Mouse (Mus musculus) lung, embryonic 15.5 days (tissue): Measurements from ENCODE around the gene C1qbp. TPM values are rescaled to one million over a fixed set of nuclear protein-coding genes. Genes with fewer than 3 reads are reported as not detected.

ENCODE experiments used
- ATAC-seq: fragments of 200-750 bp; cut with Nextera tagmentation; 2 replicates; pipeline ENCODE4 v1.8.0; 2017; ENCODE audit warnings: moderate number of reproducible peaks, borderline replicate concordance; ENCODE audit not compliant: low FRiP score, low TSS enrichment; ENCODE audit errors: extremely low read depth
- H3K27ac ChIP-seq: fragments of 300-500 bp; sonication (generic); 2 replicates; pipeline ENCODE4 v1.5.1; 2015; ENCODE audit warnings: moderate library complexity, mild to moderate bottlenecking, inconsistent platforms
- H3K27me3 ChIP-seq: fragments of 300-500 bp; sonication (generic); 2 replicates; pipeline ENCODE4 v1.6.1; 2015; ENCODE audit warnings: inconsistent platforms
- H3K36me3 ChIP-seq: fragments of 300-500 bp; sonication (generic); 2 replicates; pipeline ENCODE4 v1.6.1; 2015; ENCODE audit warnings: inconsistent platforms
- H3K4me1 ChIP-seq: fragments of 300-500 bp; sonication (generic); 2 replicates; pipeline ENCODE4 v1.6.1; 2015; ENCODE audit warnings: inconsistent platforms
- H3K4me2 ChIP-seq: fragments of 300-500 bp; sonication (generic); 2 replicates; pipeline ENCODE4 v1.6.1; 2015; ENCODE audit warnings: inconsistent platforms, mild to moderate bottlenecking, moderate library complexity
- H3K4me3 ChIP-seq: fragments of 300-500 bp; sonication (generic); 2 replicates; pipeline ENCODE4 v1.5.1; 2015; ENCODE audit warnings: mild to moderate bottlenecking, inconsistent platforms
- H3K9ac ChIP-seq: fragments of 300-500 bp; sonication (generic); 2 replicates; pipeline ENCODE4 v1.6.1; 2015; ENCODE audit warnings: inconsistent platforms
- H3K9me3 ChIP-seq: fragments of 300-500 bp; sonication (generic); 2 replicates; pipeline ENCODE4 v1.6.1; 2016; ENCODE audit warnings: inconsistent platforms
- WGBS: fragments of 180-500 bp; shearing (Covaris S2); methylation state at CpG from one replicate; pipeline ENCODE4 v1.1.7; 2015; 5-methylcytosine and 5-hydroxymethylcytosine counted together
- polyA plus RNA-seq: library from polyadenylated mRNA; unstranded; fragments of >200 nt; fragmentation: Nextera tagmentation; extraction: Ambion mirVana; gene quantifications from 2 replicates; pipeline ENCODE4 v1.2.1, GENCODE M21; 2015

Gene C1qbp
- polyA plus RNA-seq, 1 experiment from 2014 or later, result 220 TPM

DNA sequence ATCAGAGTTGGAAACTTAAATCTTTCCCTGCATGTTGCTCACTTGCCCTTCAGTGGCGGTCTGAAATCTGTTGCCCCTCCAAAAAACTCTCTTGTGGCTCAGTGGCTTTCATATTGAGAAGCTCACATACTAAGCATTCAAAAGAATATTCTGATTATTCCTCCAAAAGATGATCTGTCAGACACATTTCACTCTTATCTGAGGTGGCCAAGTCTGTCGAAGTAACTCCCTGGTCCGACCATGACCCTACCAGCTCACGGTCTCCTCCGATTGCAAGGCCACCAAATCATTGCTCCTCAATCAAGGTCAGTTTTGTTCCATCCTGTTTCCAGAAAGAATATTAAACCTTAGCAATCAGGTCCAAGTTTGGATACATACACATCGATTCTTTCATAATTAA, 24.2 kb upstream of the C1qbp start:
- H3K27ac ChIP-seq, result no peak overlapping the region
- WGBS, result 92% methylated on average over 6 of the region's 6 CpGs
- no peak overlapping the region for H3K9ac ChIP-seq
- H3K36me3 ChIP-seq, result peaks cover 44% of the 10 kb centered on the region
- peaks cover 16% of the 10 kb centered on the region for H3K4me1 ChIP-seq
- no peak overlapping the region for H3K4me2 ChIP-seq
- no peaks in the 10 kb centered on the region for H3K9me3 ChIP-seq
- H3K4me3 ChIP-seq, result no peak overlapping the region
- ATAC-seq, result no peak
- H3K27me3 ChIP-seq, result no peaks in the 10 kb centered on the region

DNA sequence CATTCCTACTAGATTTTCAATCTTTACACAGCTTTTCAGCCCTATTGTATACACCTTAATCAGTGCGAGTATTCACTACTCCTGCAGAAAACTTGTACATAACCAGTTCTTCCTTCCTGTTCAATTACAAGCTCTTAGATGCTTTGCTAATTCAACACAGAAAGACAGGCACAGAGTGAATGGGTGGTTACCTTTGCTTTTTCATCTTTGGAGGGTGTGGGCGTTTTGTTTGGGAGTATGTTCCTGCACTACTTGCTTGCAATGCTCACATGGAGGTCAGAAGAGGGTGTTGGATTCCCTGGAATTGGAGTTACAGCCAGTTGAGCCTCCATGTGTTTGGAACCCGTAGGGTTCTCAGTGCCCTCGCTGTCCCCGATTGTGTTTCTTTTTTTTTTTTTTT, 22.2 kb upstream of the C1qbp start:
- peaks cover 32% of the 10 kb centered on the region for H3K36me3 ChIP-seq
- H3K27ac ChIP-seq, result 0 out of 2 replicates have a peak overlapping the region, but pooled peaks have one; percentile 2
- H3K4me3 ChIP-seq, result peak overlapping the region; percentile 94
- no peaks in the 10 kb centered on the region for H3K9me3 ChIP-seq
- H3K27me3 ChIP-seq, result no peaks in the 10 kb centered on the region
- peak overlapping the region; percentile 50 for H3K4me2 ChIP-seq
- 53% methylated on average over 5 of the region's 5 CpGs for WGBS
- no peak for ATAC-seq
- H3K9ac ChIP-seq, result peak overlapping the region; percentile 25; the same call in 1 of the 2 replicates
- peaks cover 16% of the 10 kb centered on the region for H3K4me1 ChIP-seq

DNA sequence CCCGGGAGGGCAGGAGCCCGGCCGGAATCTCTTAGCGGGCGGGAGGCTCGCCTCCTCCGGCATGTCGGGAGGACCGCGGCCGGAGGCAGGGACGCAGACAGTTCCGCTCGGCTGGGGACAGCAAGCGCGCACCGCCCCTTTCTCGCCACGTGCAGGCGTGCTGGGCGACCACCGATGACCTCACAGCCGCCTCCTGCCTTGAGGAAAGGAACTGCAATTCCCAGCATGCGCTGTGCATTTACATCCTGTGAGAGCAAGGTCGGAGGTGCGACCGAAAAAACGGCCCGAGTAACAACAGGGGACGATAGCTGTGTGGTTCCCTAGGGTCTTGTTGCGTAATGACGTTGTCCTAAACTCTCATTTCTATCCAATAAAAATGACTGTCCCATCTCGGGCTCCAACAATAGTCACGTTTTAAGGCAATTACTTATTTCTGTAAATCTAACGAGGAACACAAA, 21.5 kb upstream of the C1qbp start, which contains the start of gene Dhx33:
Dhx33 (minus strand) TSS at position 122 of the 458 bp plus-strand sequence.
- ATAC-seq, result peak; percentile 99
- WGBS, result under 1% methylated on average over 35 of the region's 35 CpGs

DNA sequence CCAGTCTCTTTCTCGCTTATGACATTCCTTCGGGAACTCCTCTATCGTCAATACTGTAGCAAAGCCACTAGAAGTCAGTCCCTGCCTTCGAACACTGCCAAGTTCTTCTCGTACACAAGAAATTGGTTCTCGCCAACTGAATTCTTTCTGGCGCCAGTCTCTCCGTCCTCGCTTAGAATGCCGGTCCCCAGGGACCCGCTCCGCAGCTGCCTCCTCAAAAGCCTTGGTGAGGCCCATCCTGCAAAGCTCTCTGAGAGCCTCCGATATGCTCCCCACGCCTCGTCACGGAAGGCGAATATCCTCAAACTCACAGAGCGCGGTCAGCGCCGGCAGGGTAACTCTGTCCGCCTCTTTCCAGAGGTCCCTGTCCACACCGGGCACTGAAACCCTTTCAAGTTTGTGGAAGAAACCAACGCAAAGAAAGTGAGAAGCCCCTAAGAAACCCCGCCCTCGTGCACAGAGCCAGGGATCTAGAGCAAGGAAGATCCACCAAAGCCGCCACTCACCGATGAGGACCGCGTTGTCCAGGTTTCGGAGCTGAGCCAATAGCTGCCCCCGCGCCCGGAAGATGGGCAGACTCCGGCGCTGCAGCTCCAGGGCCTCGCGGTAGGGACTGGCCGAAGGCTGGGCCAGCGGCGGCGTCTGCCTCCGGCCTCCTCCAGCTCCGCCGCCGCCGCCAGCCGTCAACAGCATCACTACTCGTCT, 20.9 kb upstream of the C1qbp start:
- peak overlapping the region; percentile 94 for H3K4me3 ChIP-seq
- peak overlapping the region; percentile 76 for H3K9ac ChIP-seq
- WGBS, result under 1% methylated on average over 49 of the region's 49 CpGs
- peaks cover 16% of the 10 kb centered on the region for H3K4me1 ChIP-seq
- peaks cover 32% of the 10 kb centered on the region for H3K36me3 ChIP-seq
- H3K4me2 ChIP-seq, result peak overlapping the region; percentile 86
- H3K9me3 ChIP-seq, result no peaks in the 10 kb centered on the region
- H3K27me3 ChIP-seq, result no peaks in the 10 kb centered on the region
- peak; percentile 82 for ATAC-seq
- H3K27ac ChIP-seq, result peak overlapping the region; percentile 78

More for the DNA sequence above, 21.5 kb upstream of the C1qbp start, which contains the start of gene Dhx33:
- Histone ChIP-seq H3K9me3 (no peaks in the 10 kb centered on the region), H3K4me3 (peak within 1 kb of the TSS; percentile 94), H3K27ac (peak within 1 kb of the TSS; percentile 78), H3K36me3 (peaks cover 31% of the 10 kb centered on the region), H3K4me2 (peak within 1 kb of the TSS; percentile 86), H3K4me1 (peaks cover 16% of the 10 kb centered on the region), H3K9ac (peak within 1 kb of the TSS; percentile 76), H3K27me3 (no peaks in the 10 kb centered on the region)

DNA sequence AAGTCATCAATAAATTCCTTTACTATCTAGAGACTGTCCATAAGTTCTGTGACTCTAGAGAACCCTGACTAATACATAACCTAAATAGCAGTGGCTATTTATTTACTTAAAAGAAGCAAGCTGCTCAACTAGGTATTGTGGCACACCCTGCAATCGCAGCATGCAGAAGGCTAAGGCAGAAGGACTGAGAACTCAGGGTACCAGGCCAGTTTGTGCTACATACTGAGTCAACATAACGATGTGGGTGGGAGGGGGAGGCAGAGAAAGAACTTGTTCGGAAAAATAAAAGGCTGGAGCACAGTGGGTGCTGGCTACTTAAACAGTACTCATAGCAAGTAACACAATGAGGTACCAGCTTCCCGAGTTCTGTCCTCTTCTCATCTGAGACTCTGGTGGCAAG, 18.3 kb upstream of the C1qbp start:
- 84% methylated on average over 4 of the region's 4 CpGs for WGBS
- Histone ChIP-seq H3K4me3 (no peak overlapping the region), H3K27ac (no peak overlapping the region), H3K4me1 (peaks cover 16% of the 10 kb centered on the region), H3K36me3 (peaks cover 39% of the 10 kb centered on the region), H3K4me2 (no peak overlapping the region), H3K27me3 (no peaks in the 10 kb centered on the region), H3K9me3 (no peaks in the 10 kb centered on the region), H3K9ac (no peak overlapping the region)
- ATAC-seq, result no peak

DNA sequence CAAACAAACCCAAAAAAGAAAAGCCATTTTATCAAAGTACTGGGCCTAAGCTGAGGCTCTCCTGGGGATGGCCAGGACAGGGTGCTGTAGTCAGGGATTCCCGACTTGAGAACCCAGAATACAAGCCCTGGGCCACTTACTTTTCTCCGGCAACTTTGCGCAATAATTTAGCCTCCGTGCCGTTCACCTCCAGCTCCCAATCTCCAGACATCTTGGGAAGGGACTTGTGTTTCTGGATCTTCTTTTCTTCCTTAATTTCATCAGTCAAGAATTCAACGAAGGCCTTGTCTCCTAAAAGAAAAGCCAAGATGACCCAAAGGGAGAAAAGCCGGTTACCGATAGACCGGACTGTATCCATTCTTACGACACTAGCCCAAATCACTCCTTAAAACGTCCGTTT, 796 bp downstream of the C1qbp start:
- peaks cover 63% of the 10 kb centered on the region for H3K36me3 ChIP-seq
- 5% methylated on average over 12 of the region's 12 CpGs for WGBS
- H3K4me2 ChIP-seq, result peak overlapping the region; percentile 64
- peak overlapping the region; percentile 79 for H3K9ac ChIP-seq
- H3K27ac ChIP-seq, result no peak overlapping the region
- H3K9me3 ChIP-seq, result no peaks in the 10 kb centered on the region
- H3K4me3 ChIP-seq, result peak overlapping the region; percentile 77
- H3K4me1 ChIP-seq, result peaks cover 12% of the 10 kb centered on the region
- no peak for ATAC-seq
- H3K27me3 ChIP-seq, result no peaks in the 10 kb centered on the region

DNA sequence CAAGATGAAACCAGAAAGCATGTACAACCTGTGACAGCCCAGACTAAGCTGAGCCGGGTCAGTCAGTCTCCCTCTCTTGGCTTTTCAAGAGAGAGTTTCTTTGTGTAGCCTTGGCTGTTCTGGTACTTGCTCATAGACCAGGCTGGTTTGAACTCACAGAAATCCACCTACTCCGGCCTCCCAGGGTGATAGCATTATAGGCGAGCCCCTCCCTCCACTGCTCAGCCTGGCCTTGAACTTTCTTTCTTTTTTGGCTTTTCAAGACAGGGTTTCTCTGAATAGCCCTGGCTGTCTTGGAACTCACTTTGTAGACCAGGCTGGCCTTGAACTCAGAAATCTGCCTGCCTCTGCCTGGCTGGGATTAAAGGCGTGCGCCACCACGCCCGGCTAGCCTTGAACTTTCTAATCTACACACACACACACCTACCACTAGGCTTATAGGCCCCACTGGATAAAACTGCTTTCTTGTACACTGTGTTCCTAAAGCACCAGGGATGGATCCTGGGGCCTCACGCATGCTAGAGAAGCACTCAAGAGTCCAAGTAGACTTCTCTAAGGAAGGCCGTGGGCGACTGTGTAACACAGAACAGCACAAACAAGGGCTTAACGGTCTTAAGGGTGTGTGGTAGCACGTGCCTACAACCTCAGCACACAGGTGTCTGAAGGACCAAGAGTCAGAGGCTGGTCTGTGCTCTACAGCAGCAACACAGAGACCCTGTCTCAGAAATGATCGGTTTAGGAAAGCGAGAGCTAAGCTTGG, 1.9 kb downstream of the C1qbp start:
- no peak overlapping the region for H3K27ac ChIP-seq
- H3K27me3 ChIP-seq, result no peaks in the 10 kb centered on the region
- ATAC-seq, result no peak
- no peak overlapping the region for H3K9ac ChIP-seq
- H3K4me3 ChIP-seq, result no peak overlapping the region
- no peak overlapping the region; the same call in 1 of the 2 replicates for H3K4me2 ChIP-seq
- H3K9me3 ChIP-seq, result no peaks in the 10 kb centered on the region
- peaks cover 12% of the 10 kb centered on the region for H3K4me1 ChIP-seq
- WGBS, result 88% methylated on average over 14 of the region's 14 CpGs
- peaks cover 64% of the 10 kb centered on the region for H3K36me3 ChIP-seq

DNA sequence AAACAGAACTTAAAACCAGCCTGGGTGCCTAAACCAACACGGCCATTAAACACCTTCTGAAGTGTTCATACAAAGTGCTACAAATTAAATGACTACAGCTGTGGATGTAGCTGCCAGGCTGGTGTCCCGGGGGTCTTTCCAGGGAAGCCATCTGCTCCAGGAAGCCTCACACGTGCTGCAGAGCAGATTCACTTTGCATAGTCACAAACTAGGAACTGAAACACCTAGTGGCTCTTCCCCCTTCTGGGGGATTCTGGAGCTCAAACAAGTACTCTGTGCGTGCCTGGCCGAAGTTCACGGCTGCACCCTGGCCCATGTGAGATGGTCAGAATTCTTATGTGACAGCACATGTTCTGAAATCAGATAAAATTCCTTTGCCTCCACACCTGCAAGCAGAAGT, 2.6 kb downstream of the C1qbp start:
- no peaks in the 10 kb centered on the region for H3K9me3 ChIP-seq
- no peak overlapping the region for H3K4me3 ChIP-seq
- no peak overlapping the region for H3K9ac ChIP-seq
- no peak overlapping the region for H3K4me2 ChIP-seq
- peaks cover 64% of the 10 kb centered on the region for H3K36me3 ChIP-seq
- peaks cover 12% of the 10 kb centered on the region for H3K4me1 ChIP-seq
- ATAC-seq, result no peak
- no peaks in the 10 kb centered on the region for H3K27me3 ChIP-seq
- H3K27ac ChIP-seq, result no peak overlapping the region
- WGBS, result 88% methylated on average over 6 of the region's 6 CpGs

DNA sequence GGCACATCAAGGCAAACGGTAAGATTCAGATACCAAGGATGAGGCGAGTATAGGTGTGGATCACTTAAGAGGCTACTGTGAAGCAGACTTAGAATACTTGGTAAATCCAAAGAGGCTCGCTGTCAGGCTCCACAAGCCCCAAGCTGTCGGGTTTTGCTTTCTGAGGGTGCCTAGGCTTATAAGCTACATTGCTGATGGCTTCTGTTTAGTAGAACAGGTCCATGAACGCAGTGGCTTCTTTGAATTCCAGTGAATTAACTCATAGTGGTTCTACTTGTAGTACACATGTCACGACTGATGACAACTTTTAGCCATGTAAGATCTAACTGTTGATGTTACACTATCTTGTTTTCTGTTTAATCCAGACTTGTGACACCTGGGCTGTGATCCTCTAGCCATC, 5.5 kb downstream of the C1qbp start:
- no peak overlapping the region for H3K4me2 ChIP-seq
- no peaks in the 10 kb centered on the region for H3K27me3 ChIP-seq
- no peaks in the 10 kb centered on the region for H3K9me3 ChIP-seq
- peaks cover 72% of the 10 kb centered on the region for H3K36me3 ChIP-seq
- WGBS, result 85% methylated on average over 6 of the region's 6 CpGs
- H3K27ac ChIP-seq, result no peak overlapping the region
- ATAC-seq, result no peak
- H3K4me1 ChIP-seq, result peaks cover 12% of the 10 kb centered on the region
- H3K4me3 ChIP-seq, result no peak overlapping the region
- H3K9ac ChIP-seq, result no peak overlapping the region

DNA sequence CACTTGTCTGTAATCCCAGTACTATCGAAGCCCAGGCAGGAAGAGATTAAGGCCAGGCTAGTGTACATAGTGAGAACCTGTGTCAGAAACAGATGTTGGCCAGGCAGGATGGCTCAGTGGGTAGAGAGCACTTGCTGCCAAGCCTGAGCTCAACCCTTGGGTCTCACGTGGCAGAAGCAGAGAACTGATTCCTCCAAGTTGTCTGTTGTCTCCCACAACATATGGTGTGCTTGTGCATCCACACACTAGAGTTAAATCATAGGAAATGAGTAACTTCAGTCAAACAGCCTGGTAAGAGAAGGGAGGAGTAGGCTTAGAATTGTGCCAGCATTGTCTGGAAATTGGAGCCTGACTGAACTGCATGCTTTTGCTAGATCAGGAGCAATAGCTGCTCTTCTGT, 7.6 kb downstream of the C1qbp start:
- Histone ChIP-seq H3K27ac (no peak overlapping the region), H3K4me1 (peaks cover 6% of the 10 kb centered on the region), H3K9me3 (no peaks in the 10 kb centered on the region), H3K36me3 (peaks cover 66% of the 10 kb centered on the region), H3K27me3 (no peaks in the 10 kb centered on the region), H3K4me3 (no peak overlapping the region), H3K9ac (no peak overlapping the region), H3K4me2 (no peak overlapping the region)
- 61% methylated on average over 2 of the region's 2 CpGs for WGBS
- no peak for ATAC-seq

DNA sequence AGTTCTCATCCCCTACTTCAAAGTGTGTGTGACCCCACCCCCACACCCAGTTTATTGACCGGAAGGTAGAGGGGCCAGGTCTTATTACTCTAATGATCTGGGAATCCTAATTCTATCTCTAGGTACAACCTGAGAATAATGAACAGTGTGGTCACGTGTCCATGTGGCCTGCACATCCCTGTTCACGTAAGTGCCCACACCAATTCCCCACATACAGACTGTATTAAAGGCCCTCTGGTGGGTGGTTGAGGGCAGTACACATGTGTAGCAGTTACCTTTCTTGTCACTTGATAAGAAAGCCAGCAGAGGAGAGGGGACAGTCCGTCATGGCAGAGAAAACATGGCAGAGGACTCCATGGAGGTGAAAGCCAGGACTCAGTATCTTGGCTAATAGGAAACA, 8.9 kb downstream of the C1qbp start:
- Histone ChIP-seq H3K27me3 (no peaks in the 10 kb centered on the region), H3K9me3 (no peaks in the 10 kb centered on the region), H3K4me3 (no peak overlapping the region), H3K36me3 (peaks cover 54% of the 10 kb centered on the region), H3K4me1 (peaks cover 6% of the 10 kb centered on the region), H3K9ac (no peak overlapping the region), H3K4me2 (no peak overlapping the region), H3K27ac (no peak overlapping the region)
- ATAC-seq, result no peak
- WGBS, result 59% methylated on average over 4 of the region's 4 CpGs

DNA sequence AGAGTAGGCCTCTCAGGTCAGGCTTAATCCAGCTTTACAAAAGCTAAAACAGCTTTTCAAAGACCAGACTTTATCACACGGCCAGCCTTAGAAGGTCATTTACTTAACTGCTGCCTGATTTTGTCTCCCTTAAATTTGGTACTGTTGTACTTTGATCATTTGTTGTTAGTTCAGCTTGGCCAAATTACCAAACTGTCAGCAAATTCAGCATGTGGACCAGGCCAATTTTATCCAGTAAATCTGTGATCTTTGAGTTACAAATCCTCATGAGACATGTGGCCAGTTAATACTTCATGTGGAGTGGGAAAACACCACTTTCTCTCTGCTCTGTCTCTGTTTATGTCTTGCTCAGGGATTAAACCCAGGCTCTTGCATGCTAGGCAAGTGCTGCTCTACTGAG, 10.2 kb downstream of the C1qbp start:
- ATAC-seq, result no peak
- H3K4me2 ChIP-seq, result no peak overlapping the region
- WGBS, result 60% methylated on average over 1 of the region's 1 CpGs
- H3K9ac ChIP-seq, result no peak overlapping the region
- no peak overlapping the region for H3K27ac ChIP-seq
- H3K9me3 ChIP-seq, result no peaks in the 10 kb centered on the region
- H3K4me1 ChIP-seq, result peaks cover 14% of the 10 kb centered on the region
- H3K27me3 ChIP-seq, result no peaks in the 10 kb centered on the region
- H3K36me3 ChIP-seq, result peaks cover 42% of the 10 kb centered on the region
- no peak overlapping the region for H3K4me3 ChIP-seq
